Mouse (Mus musculus): ENCODE results near the gene Sfxn3. TPM values are rescaled to one million over a fixed set of nuclear protein-coding genes. Genes with fewer than 3 reads are reported as not detected.

Sfxn3 gene
- total and polyA plus RNA-seq, 2 experiments from 2014 or later = 50.7 to 106 TPM

GRCm38 (mm10) chr19:45105591-45105990, 58.3 kb downstream of the Sfxn3 start:
- 31% methylated on average over 1 of the region's 1 CpGs for WGBS
- DNase-seq = no peak
- H3K4me1 ChIP-seq (ENCODE audit: insufficient read depth) = no peaks in the 10 kb centered on the region
- H3K4me2 ChIP-seq (ENCODE audit: low read depth) = no peak overlapping the region
- H3K4me3 ChIP-seq (ENCODE audit: low read depth, low read length) = no peak overlapping the region
- no peak for ATAC-seq
- H3K36me3 ChIP-seq (ENCODE audit: insufficient read depth) = no peaks in the 10 kb centered on the region
- no peaks in the 10 kb centered on the region for H3K9me3 ChIP-seq (ENCODE audit: low read length)
- H3K27me3 ChIP-seq (ENCODE audit: insufficient read depth, low read length) = no peaks in the 10 kb centered on the region; the same call in 1 of the 2 replicates
- no peak for TF ChIP-seq CTCF (IDR thresholded peaks at IDR 0.05; ENCODE audit: low read depth)
- no peak overlapping the region for H3K9ac ChIP-seq
- H3K27ac ChIP-seq (ENCODE audit: low read depth, low read length) = no peak overlapping the region

Other genes starting within 250 kb of the Sfxn3 start
- gene Slf2, start 116.4 kb upstream of the Sfxn3 start, total RNA-seq (2014; rRNA removed) = 42.7 and 50.0 TPM in 2 replicates
- gene Slf2, start 116.4 kb upstream of the Sfxn3 start, polyA plus RNA-seq (2015; fragmentation: Nextera tagmentation; extraction: Ambion mirVana) = 11.1 and 16.1 TPM in 2 replicates
- gene Sema4g, start 58.4 kb upstream of the Sfxn3 start, total RNA-seq (2014; rRNA removed) = 35.9 and 54.7 TPM in 2 replicates
- 8.2 and 12.1 TPM in 2 replicates for gene Sema4g, start 58.4 kb upstream of the Sfxn3 start, polyA plus RNA-seq (2015; fragmentation: Nextera tagmentation; extraction: Ambion mirVana)
- gene Twnk, start 41.8 kb upstream of the Sfxn3 start, total RNA-seq (2014; rRNA removed) = 7.7 and 8.6 TPM in 2 replicates
- 8.8 and 10.8 TPM in 2 replicates for gene Twnk, start 41.8 kb upstream of the Sfxn3 start, polyA plus RNA-seq (2015; fragmentation: Nextera tagmentation; extraction: Ambion mirVana)
- 60.6 and 62.2 TPM in 2 replicates for gene Mrpl43, start 41.1 kb upstream of the Sfxn3 start, total RNA-seq (2014; rRNA removed)
- gene Mrpl43, start 41.1 kb upstream of the Sfxn3 start, polyA plus RNA-seq (2015; fragmentation: Nextera tagmentation; extraction: Ambion mirVana) = 85.7 and 99.2 TPM in 2 replicates
- gene Lzts2, start 33.1 kb upstream of the Sfxn3 start, total RNA-seq (2014; rRNA removed) = 26.6 and 29.3 TPM in 2 replicates
- gene Lzts2, start 33.1 kb upstream of the Sfxn3 start, polyA plus RNA-seq (2015; fragmentation: Nextera tagmentation; extraction: Ambion mirVana) = 14.6 and 15.0 TPM in 2 replicates
- 5.2 and 6.4 TPM in 2 replicates for gene Pdzd7, start 1.8 kb upstream of the Sfxn3 start, total RNA-seq (2014; rRNA removed)
- 1.6 and 1.9 TPM in 2 replicates for gene Pdzd7, start 1.8 kb upstream of the Sfxn3 start, polyA plus RNA-seq (2015; fragmentation: Nextera tagmentation; extraction: Ambion mirVana)
- gene Kazald1, start 27.7 kb downstream of the Sfxn3 start, total RNA-seq (2014; rRNA removed) = 1.8 and 6.1 TPM in 2 replicates
- gene Kazald1, start 27.7 kb downstream of the Sfxn3 start, polyA plus RNA-seq (2015; fragmentation: Nextera tagmentation; extraction: Ambion mirVana) = 1.4 and 1.7 TPM in 2 replicates
- gene Tlx1, start 103.2 kb downstream of the Sfxn3 start, total RNA-seq (2014; rRNA removed) = not detected in 2 replicates
- not detected in 2 replicates for gene Tlx1, start 103.2 kb downstream of the Sfxn3 start, polyA plus RNA-seq (2015; fragmentation: Nextera tagmentation; extraction: Ambion mirVana)
- not detected in 2 replicates for gene Lbx1, start 188.3 kb downstream of the Sfxn3 start, total RNA-seq (2014; rRNA removed)
- not detected in 2 replicates for gene Lbx1, start 188.3 kb downstream of the Sfxn3 start, polyA plus RNA-seq (2015; fragmentation: Nextera tagmentation; extraction: Ambion mirVana)

Measured in forebrain, postnatal 0 days (tissue).